Mouse (Mus musculus): Measurements from ENCODE around the gene Lysmd4. TPM values are rescaled to one million over a fixed set of nuclear protein-coding genes. Genes with fewer than 3 reads are reported as not detected.

Lysmd4 gene
- polyA plus RNA-seq (2017; shearing (Covaris generic)), result 9.2 TPM

DNA sequence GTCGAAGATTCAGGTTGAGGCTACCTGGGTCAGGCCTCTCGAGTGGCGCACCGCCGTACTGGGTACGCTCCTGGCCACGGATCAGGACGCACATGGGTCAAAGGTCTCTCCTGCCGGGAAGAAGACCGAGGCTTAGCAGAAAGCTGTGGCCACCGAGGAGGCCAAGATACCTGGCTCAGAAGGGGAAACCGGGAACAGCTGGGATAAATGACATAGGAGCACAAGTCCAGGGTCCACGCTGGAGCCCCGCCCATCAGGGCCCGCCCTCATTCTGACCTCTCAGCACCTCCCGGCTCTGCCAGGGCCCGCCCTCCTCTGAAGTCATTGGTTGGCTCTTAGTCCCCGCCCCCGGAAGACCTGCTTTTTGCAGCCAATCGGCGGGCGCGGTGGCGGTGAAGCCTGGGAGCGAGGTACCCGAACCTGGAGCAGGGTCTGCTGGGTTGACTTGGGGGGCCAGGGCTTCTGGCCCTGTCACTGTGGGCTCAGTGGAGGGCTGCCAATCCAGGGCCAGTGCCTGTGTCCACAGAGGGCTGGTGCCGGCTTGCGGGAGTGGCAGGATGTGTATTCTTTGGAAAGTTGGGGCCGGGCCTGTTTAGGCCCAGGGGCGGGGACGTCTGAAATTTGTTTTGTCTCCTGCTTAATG, at the start of gene Lysmd4:
Gene Lysmd4 (plus strand): TSS at position 325 of the 643 bp plus-strand sequence.

Other genes with a start within 250 kb of the Lysmd4 start
- gene Mef2a, start 150.3 kb downstream of the Lysmd4 start, polyA plus RNA-seq (2017; shearing (Covaris generic)), result 16.3 TPM